In the genomic region with DNA sequence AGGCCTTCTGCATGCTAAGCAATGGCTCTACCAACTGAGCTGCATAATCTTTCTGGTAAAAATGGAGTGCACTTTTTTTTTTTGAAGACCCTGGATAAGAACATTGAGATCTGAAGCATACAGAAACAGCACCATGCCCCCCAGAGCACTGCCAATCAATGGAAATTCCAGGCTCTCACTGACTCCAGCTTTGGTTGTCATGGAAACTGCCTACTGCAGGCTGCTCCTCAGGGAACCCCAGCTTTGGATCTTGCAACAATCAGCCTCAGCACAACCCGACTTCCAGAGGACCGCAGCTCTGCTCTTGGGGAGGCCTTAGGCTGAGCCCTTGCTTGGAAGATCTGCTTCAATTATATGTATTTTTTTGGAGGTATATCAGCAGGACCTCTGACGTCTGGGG, we compare ENCODE assay signal across 11 mouse cellular contexts.
DNase-seq lines count a peak whose midpoint lies in the region; ATAC-seq lines count a peak whose summit lies in the region.
"Had no signal": no experiment of that assay in that cellular context is flagged by ENCODE, and none has a peak within 500 bp of the region (broad histone marks: within the 10 kb centered on the region; RNA-seq: fewer than 3 reads in every experiment).

No protein-coding gene starts in this region.

- DNase-seq in layer of hippocampus, adult 11-12 months (ENCODE audit: low spot score), result peak; percentile 56
- DNase-seq in layer of hippocampus, postnatal 25 days (ENCODE audit: extremely low spot score in 1 of 2, low spot score in 1 of 2), result no peak
- DNase-seq in brain, embryonic 18.5 days (ENCODE audit: low read depth, low spot score), result peak; percentile 71
- DNase-seq in hindbrain, embryonic 10.5 days (ENCODE audit: low spot score), result peak; percentile 29
- peak; percentile 92 for DNase-seq in midbrain, embryonic 14.5 days
- no peak for DNase-seq in lung, postnatal 10 days
- no peak for DNase-seq in adrenal gland, adult 8-10 months
- DNase-seq: kidney, adult 11 months; retina, postnatal 1 day; thymus, postnatal 36 days had no signal

- no peak overlapping the region for H3K9ac ChIP-seq in midbrain, embryonic 14.5 days (replicated peaks; ENCODE audit: low read length)
- H3K9ac ChIP-seq in kidney, embryonic 14.5 days (ENCODE audit: low read depth, low read length), result no peak overlapping the region

- ATAC-seq in midbrain, embryonic 14.5 days (ENCODE audit: low FRiP score, low TSS enrichment), result no peak; the same call in 1 of the 2 replicates
- no peak for ATAC-seq in kidney, embryonic 14.5 days (ENCODE audit: low FRiP score, low TSS enrichment)

- 30% methylated on average over 3 of the region's 3 CpGs for WGBS in hindbrain, embryonic 10.5 days
- WGBS in midbrain, embryonic 14.5 days, result 6% methylated on average over 3 of the region's 3 CpGs
- 67% methylated on average over 3 of the region's 3 CpGs for WGBS in kidney, embryonic 14.5 days

- H3K27ac ChIP-seq in hindbrain, embryonic 10.5 days, result peak overlapping the region; percentile 78
- H3K27ac ChIP-seq in midbrain, embryonic 14.5 days (replicated peaks; ENCODE audit: low read depth, low read length), result peak overlapping the region; percentile 87
- H3K27ac ChIP-seq in kidney, embryonic 14.5 days (ENCODE audit: low read depth, low read length), result no peak overlapping the region

- H3K4me2 ChIP-seq in midbrain, embryonic 14.5 days (ENCODE audit: low read length), result no peak overlapping the region
- H3K4me2 ChIP-seq in kidney, embryonic 14.5 days (replicated peaks; ENCODE audit: low read depth, low read length), result no peak overlapping the region

- no peaks in the 10 kb centered on the region for H3K9me3 ChIP-seq in hindbrain, embryonic 10.5 days
- H3K9me3 ChIP-seq in midbrain, embryonic 14.5 days (ENCODE audit: control insufficient read depth, low read length), result no peaks in the 10 kb centered on the region
- H3K9me3 ChIP-seq in kidney, embryonic 14.5 days (ENCODE audit: control insufficient read depth, low read length), result no peaks in the 10 kb centered on the region

- no peaks in the 10 kb centered on the region for H3K27me3 ChIP-seq in hindbrain, embryonic 10.5 days (ENCODE audit: insufficient read depth, poor library complexity, severe bottlenecking)
- no peaks in the 10 kb centered on the region for H3K27me3 ChIP-seq in midbrain, embryonic 14.5 days (ENCODE audit: control insufficient read depth, insufficient read depth, low read length)
- no peaks in the 10 kb centered on the region for H3K27me3 ChIP-seq in kidney, embryonic 14.5 days (ENCODE audit: control insufficient read depth, insufficient read depth, low read length)

- H3K4me3 ChIP-seq in hindbrain, embryonic 10.5 days, result no peak overlapping the region
- H3K4me3 ChIP-seq in midbrain, embryonic 14.5 days (replicated peaks; ENCODE audit: low read depth, low read length), result no peak overlapping the region
- no peak overlapping the region for H3K4me3 ChIP-seq in kidney, embryonic 14.5 days (ENCODE audit: low read length)

- H3K4me1 ChIP-seq in hindbrain, embryonic 10.5 days (replicated peaks), result peaks cover 60% of the 10 kb centered on the region
- peaks cover 49% of the 10 kb centered on the region for H3K4me1 ChIP-seq in midbrain, embryonic 14.5 days (ENCODE audit: control insufficient read depth, insufficient read depth, low read length)
- peaks cover 10% of the 10 kb centered on the region for H3K4me1 ChIP-seq in kidney, embryonic 14.5 days (ENCODE audit: control insufficient read depth, insufficient read depth, low read length)

- no peaks in the 10 kb centered on the region for H3K36me3 ChIP-seq in hindbrain, embryonic 10.5 days
- H3K36me3 ChIP-seq in midbrain, embryonic 14.5 days (ENCODE audit: control insufficient read depth, insufficient read depth, low read length), result no peaks in the 10 kb centered on the region
- no peaks in the 10 kb centered on the region for H3K36me3 ChIP-seq in kidney, embryonic 14.5 days (ENCODE audit: control insufficient read depth, insufficient read depth, low read length)

Comparison
In these comparisons a context has a peak if more than half of its experiments do, and no peak if none do; other contexts are left out.
1. DNase-seq: peak in layer of hippocampus, adult 11-12 months (single experiment), brain, embryonic 18.5 days (single experiment), hindbrain, embryonic 10.5 days (single experiment) and midbrain, embryonic 14.5 days (single experiment); none in layer of hippocampus, postnatal 25 days (0 of 2), lung, postnatal 10 days (single experiment) and adrenal gland, adult 8-10 months (single experiment).